ENCODE assay signal across 9 mouse cellular contexts in the genomic region with DNA sequence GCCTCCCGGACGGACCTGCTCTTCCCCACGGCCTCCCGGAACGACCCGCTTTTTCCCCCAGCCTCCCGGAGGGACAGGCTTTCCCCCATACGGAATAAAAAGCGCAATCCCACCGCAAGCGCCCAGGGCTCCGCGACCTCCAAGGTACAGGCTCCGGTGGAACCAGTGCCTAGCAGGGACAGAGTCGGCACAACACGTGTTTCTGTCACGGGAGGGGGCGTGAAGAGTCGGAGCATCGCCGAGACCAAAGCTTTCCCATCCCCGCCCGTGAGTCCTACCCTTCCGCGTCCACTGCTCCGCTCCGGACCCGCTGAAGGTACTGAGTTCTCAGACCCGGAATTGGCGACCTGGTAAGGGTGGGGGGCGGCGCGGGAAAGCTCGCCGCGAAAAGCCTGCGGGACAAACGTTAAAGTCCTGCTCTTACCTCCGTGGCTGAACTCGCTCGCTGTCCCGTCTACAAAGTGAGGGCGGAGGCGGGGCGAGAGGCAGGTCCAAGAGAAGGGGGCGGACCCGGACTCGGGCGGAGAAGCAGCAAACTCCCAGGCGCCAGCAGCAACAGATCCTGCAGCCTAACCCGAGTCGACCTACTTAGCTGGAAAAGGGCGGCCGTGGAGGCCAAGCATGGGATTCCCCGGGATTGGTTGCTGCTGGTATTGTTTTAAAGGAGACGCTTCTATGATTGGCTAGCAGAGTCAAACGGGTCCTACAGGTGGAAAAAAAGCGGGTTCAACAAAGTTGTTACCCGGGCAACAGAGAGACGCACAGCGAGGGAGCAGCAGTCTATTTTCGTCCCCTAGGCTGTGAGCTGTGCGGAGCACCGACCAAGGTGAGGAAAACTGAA. TPM values are rescaled to one million over a fixed set of nuclear protein-coding genes. Genes with fewer than 3 reads are reported as not detected.
DNase-seq lines count a peak whose midpoint lies in the region; ATAC-seq lines count a peak whose summit lies in the region.
"Had no signal": no experiment of that assay in that cellular context is flagged by ENCODE, and none has a peak within 500 bp of the region (broad histone marks: within the 10 kb centered on the region; RNA-seq: fewer than 3 reads in every experiment).

A gene (minus strand): TSS at position 578 of the 841 bp plus-strand sequence.
A gene (plus strand): TSS at position 745 of the 841 bp plus-strand sequence.

- H3K9me3 ChIP-seq in erythroblast, embryonic 14.5 days (ENCODE audit: control insufficient read depth, low read length), result peaks cover 14% of the 10 kb centered on the region
- no peaks in the 10 kb centered on the region for H3K9me3 ChIP-seq in forebrain, embryonic 12.5 days

- peaks cover 1% of the 10 kb centered on the region; the same call in 1 of the 2 replicates for H3K4me1 ChIP-seq in erythroblast, embryonic 14.5 days (ENCODE audit: control insufficient read depth)
- H3K4me1 ChIP-seq in forebrain, embryonic 12.5 days, result no peaks in the 10 kb centered on the region

- H3K27me3 ChIP-seq in erythroblast, embryonic 14.5 days (ENCODE audit: control insufficient read depth), result peaks cover 39% of the 10 kb centered on the region
- peaks cover 28% of the 10 kb centered on the region for H3K27me3 ChIP-seq in forebrain, embryonic 12.5 days
- H3K27me3 ChIP-seq in splenic B cell, adult 2 months (ENCODE audit: control insufficient read depth, insufficient read depth, low read length, poor library complexity, severe bottlenecking), result no peaks in the 10 kb centered on the region

- ATAC-seq in erythroblast, adult 5-6 weeks (replicated peaks; ENCODE audit: low FRiP score, poor library complexity, severe bottlenecking), result no peak
- peak; percentile 78 for ATAC-seq in forebrain, embryonic 12.5 days (ENCODE audit: low FRiP score)
- ATAC-seq in megakaryocyte-erythroid progenitor cell, adult 5-6 weeks (replicated peaks; ENCODE audit: low FRiP score, low TSS enrichment, poor library complexity, severe bottlenecking), result peak; percentile 99

- no peak within 1 kb of the TSS for H3K27ac ChIP-seq in forebrain, embryonic 12.5 days

- peak; percentile 4 for DNase-seq in brain, adult 2 months (ENCODE audit: low read depth, low spot score)
- peak; percentile 9 to 28 for DNase-seq in heart, postnatal 36 days
- DNase-seq in kidney, postnatal 4 days, result peak; percentile 56 to 73
- peak; percentile 22 for DNase-seq in splenic B cell, adult 2 months (ENCODE audit: low read depth, low spot score)

- intact Hi-C loops in heart, postnatal 36 days (cut with DNase I), result no loop called here

- H3K36me3 ChIP-seq in erythroblast, embryonic 14.5 days (ENCODE audit: control insufficient read depth), result no peaks in the 10 kb centered on the region
- no peaks in the 10 kb centered on the region for H3K36me3 ChIP-seq in forebrain, embryonic 12.5 days (replicated peaks)
- H3K36me3 ChIP-seq in splenic B cell, adult 2 months (ENCODE audit: control insufficient read depth, insufficient read depth, low read length, poor library complexity, severe bottlenecking), result no peaks in the 10 kb centered on the region

- 25% methylated on average over 64 of the region's 64 CpGs for WGBS in forebrain, embryonic 12.5 days

- no peak within 1 kb of the TSS for H3K9ac ChIP-seq in forebrain, embryonic 12.5 days

- H3K4me2 ChIP-seq in forebrain, embryonic 12.5 days, result peak within 1 kb of the TSS; percentile 55

- peak within 1 kb of the TSS; percentile 44 for H3K4me3 ChIP-seq in erythroblast, embryonic 14.5 days (replicated peaks)
- peak within 1 kb of the TSS; percentile 38 for H3K4me3 ChIP-seq in forebrain, embryonic 12.5 days (replicated peaks)

RNA-seq across cellular contexts. Expression of the first gene that starts in this region (rescaled TPM):
- polyA plus RNA-seq in erythroblast, embryonic 14.5 days (2012), result not detected in 2 replicates
- not detected in 2 replicates for total RNA-seq in erythroblast, adult 5-6 weeks (2015; ENCODE audit: low replicate concordance)
- total RNA-seq in erythroblast, adult 5-6 weeks (2017; ENCODE audit: low replicate concordance), result not detected in 2 replicates
- polyA plus RNA-seq in forebrain, embryonic 12.5 days (2016; fragmentation: Nextera tagmentation; extraction: Ambion mirVana), result 3.3 and 4.2 TPM in 2 replicates
- total RNA-seq in heart, postnatal 36 days (2021), result not detected
- total RNA-seq in megakaryocyte-erythroid progenitor cell, adult 5-6 weeks (2014; fragmentation: Nextera tagmentation), result not detected in 2 replicates
- not detected in 2 replicates for total RNA-seq in megakaryocyte-erythroid progenitor cell, adult 5-6 weeks (2017)

RNA-seq across cellular contexts. Expression of the second gene that starts in this region (rescaled TPM):
- not detected in 2 replicates for polyA plus RNA-seq in erythroblast, embryonic 14.5 days (2012)
- total RNA-seq in erythroblast, adult 5-6 weeks (2015; ENCODE audit: low replicate concordance), result not detected in 2 replicates
- not detected in 2 replicates for total RNA-seq in erythroblast, adult 5-6 weeks (2017; ENCODE audit: low replicate concordance)
- not detected in 2 replicates for polyA plus RNA-seq in forebrain, embryonic 12.5 days (2016; fragmentation: Nextera tagmentation; extraction: Ambion mirVana)
- total RNA-seq in heart, postnatal 36 days (2021), result not detected
- total RNA-seq in megakaryocyte-erythroid progenitor cell, adult 5-6 weeks (2014; fragmentation: Nextera tagmentation), result not detected in 2 replicates
- not detected in 2 replicates for total RNA-seq in megakaryocyte-erythroid progenitor cell, adult 5-6 weeks (2017)
- total RNA-seq: left cerebral cortex, postnatal 10 days had no signal

Comparison
In these comparisons a context has a peak if more than half of its experiments do, and no peak if none do; other contexts are left out.
1. Peak in DNase-seq in heart, postnatal 36 days; RNA of the genes that start here not detected or under 1 TPM.
2. Peak in ATAC-seq in megakaryocyte-erythroid progenitor cell, adult 5-6 weeks; RNA of the genes that start here not detected or under 1 TPM.
3. DNase-seq: peak in every context shown above with its lines; median percentile 64 in kidney, postnatal 4 days; 22 in splenic B cell, adult 2 months; 18 in heart, postnatal 36 days; 4 in brain, adult 2 months.